Mouse (Mus musculus) liver, postnatal 0 days (tissue): ENCODE results near the gene Pard3. TPM values are rescaled to one million over a fixed set of nuclear protein-coding genes. Genes with fewer than 3 reads are reported as not detected.

Experiments used
- ATAC-seq: fragments of 200-750 bp; cut with Nextera tagmentation; 2 replicates; pipeline ENCODE4 v1.8.0; 2017; ENCODE audit warnings: mild to moderate bottlenecking, moderate library complexity
- DNase-seq: peaks from one replicate; pipeline ENCODE4 v3.0.0-alpha.2; 2016
- H3K27ac ChIP-seq: fragments of 300-500 bp; sonication (generic); 2 replicates; pipeline ENCODE4 v1.5.1; 2014; ENCODE audit warnings: antibody characterized with exemption, moderate library complexity, mild to moderate bottlenecking, low read depth
- H3K27me3 ChIP-seq: fragments of 300-500 bp; sonication (generic); 2 replicates; pipeline ENCODE4 v1.6.1; 2014; ENCODE audit warnings: low read length, control low read depth, mixed read lengths; ENCODE audit not compliant: insufficient read depth
- H3K36me3 ChIP-seq: fragments of 300-500 bp; sonication (generic); replicated peaks from 2 replicates; pipeline ENCODE4 v1.6.1; 2014; ENCODE audit warnings: mild to moderate bottlenecking, control low read depth, low read length, moderate library complexity, mixed read lengths; ENCODE audit not compliant: insufficient read depth
- H3K4me1 ChIP-seq: fragments of 300-500 bp; sonication (generic); 2 replicates; pipeline ENCODE4 v1.6.1; 2014; ENCODE audit warnings: antibody characterized with exemption, mild to moderate bottlenecking, control low read depth; ENCODE audit not compliant: insufficient read depth
- H3K4me2 ChIP-seq: fragments of 300-500 bp; sonication (generic); 2 replicates; pipeline ENCODE4 v1.6.1; 2014; ENCODE audit warnings: low read depth, mild to moderate bottlenecking, low read length, moderate library complexity, mixed read lengths
- H3K4me3 ChIP-seq: fragments of 300-500 bp; sonication (generic); 2 replicates; pipeline ENCODE4 v1.5.1; 2014; ENCODE audit warnings: low read depth, low read length
- H3K9ac ChIP-seq: fragments of 300-500 bp; sonication (generic); replicated peaks from 2 replicates; pipeline ENCODE4 v1.6.1; 2014; ENCODE audit warnings: mild to moderate bottlenecking, moderate library complexity
- H3K9me3 ChIP-seq: fragments of 300-500 bp; sonication (generic); 2 replicates; pipeline ENCODE4 v1.6.1; 2016; ENCODE audit warnings: mild to moderate bottlenecking, control low read depth, low read length, mixed read lengths
- CTCF ChIP-seq: sonication (generic); IDR thresholded peaks from 2 replicates; pipeline ENCODE4 v1.5.1; 2016; ENCODE audit warnings: antibody characterized with exemption, low read depth
- EP300 ChIP-seq: IDR thresholded peaks from 2 replicates; pipeline ENCODE4 v1.6.1; 2016; ENCODE audit warnings: antibody characterized with exemption, low read depth, mild to moderate bottlenecking
- WGBS: fragments of 180-500 bp; shearing (Covaris S2); extraction: QIAGEN DNeasy Blood & Tissue Kit; methylation state at CpG from one replicate; pipeline ENCODE4 v1.1.7; 2014; ENCODE audit not compliant: insufficient replicate concordance; 5-methylcytosine and 5-hydroxymethylcytosine counted together
- polyA plus RNA-seq: library from polyadenylated mRNA; unstranded; fragments of >200 nt; fragmentation: Nextera tagmentation; extraction: Ambion mirVana; gene quantifications from 2 replicates; pipeline ENCODE4 v1.2.1, GENCODE M21; 2015

The Pard3 gene
- polyA plus RNA-seq, 1 experiment from 2014 or later = 10.2 TPM

DNA sequence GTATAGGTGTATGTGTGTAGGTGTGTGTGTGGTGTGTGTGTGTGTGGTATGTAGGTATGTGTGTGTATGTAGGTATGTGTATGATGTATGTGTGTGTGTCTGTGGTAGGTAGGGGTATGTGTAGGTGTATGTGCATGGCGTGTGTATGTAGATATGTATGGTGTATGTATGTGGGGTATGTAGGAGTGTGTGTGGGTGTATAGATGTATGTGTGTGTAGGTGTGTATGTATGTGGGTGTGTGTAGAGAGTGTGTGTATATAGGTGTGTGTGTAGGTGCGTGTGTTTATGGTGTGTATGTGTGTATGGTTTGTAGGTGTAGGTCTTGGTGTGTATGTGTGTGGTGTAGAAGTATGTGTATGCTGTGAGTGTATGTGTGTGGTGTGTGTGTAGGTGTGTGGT is 464.6 kb downstream of the Pard3 start:
- H3K4me2 ChIP-seq = no peak overlapping the region
- ATAC-seq (no peak), DNase-seq (no peak)
- no peaks in the 10 kb centered on the region for H3K36me3 ChIP-seq
- no peak overlapping the region for H3K9ac ChIP-seq
- WGBS = 89% methylated on average over 2 of the region's 2 CpGs
- no peaks in the 10 kb centered on the region for H3K4me1 ChIP-seq
- H3K9me3 ChIP-seq = no peaks in the 10 kb centered on the region
- H3K27ac ChIP-seq = no peak overlapping the region
- H3K4me3 ChIP-seq = no peak overlapping the region
- H3K27me3 ChIP-seq = no peaks in the 10 kb centered on the region
- TF ChIP-seq EP300 (no peak), CTCF (no peak)

DNA sequence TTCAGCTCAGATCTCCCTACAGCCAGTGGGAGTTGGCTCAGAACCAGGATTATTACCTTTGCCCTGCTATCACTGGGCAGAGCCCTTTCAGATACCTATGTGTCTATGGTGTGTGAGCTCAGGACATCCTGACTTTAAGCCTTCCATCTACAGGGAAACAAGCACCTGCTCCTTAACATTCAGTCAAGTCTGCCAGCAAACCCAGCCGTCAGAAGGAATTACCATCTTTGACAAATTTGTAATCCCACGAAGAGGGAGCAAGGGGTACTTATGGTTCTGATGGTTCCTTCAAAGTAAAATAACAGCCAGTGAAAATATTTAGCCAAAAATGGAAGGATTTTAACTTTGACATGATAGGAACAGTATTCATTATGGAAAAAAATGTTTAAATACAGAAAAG is 466.1 kb downstream of the Pard3 start:
- Histone ChIP-seq H3K4me1 (no peaks in the 10 kb centered on the region), H3K36me3 (no peaks in the 10 kb centered on the region), H3K27me3 (no peaks in the 10 kb centered on the region), H3K27ac (no peak overlapping the region), H3K9me3 (no peaks in the 10 kb centered on the region), H3K4me3 (no peak overlapping the region), H3K4me2 (no peak overlapping the region), H3K9ac (no peak overlapping the region)
- ATAC-seq (no peak), DNase-seq (no peak)
- TF ChIP-seq EP300 (no peak), CTCF (no peak)
- 82% methylated on average over 2 of the region's 2 CpGs for WGBS

DNA sequence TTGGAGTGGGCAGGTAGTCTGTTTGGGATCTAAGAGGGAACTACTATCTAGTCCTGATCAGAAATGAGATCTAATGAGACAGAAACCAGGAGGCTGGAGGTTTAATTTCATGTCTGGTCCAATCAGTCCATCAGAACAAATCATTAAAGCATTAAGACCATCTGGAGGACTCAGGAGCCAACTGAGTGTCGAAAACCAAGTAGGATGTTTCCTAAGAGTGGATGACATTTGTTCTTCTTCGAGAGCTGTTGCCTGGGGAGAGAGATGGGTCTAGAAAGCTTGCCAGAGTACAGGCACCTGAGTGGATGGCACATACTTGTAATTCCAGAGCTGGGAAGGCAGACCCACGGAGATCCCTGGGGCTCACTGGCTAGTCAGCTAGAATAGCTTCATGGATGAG is 468.2 kb downstream of the Pard3 start:
- no peak overlapping the region for H3K9ac ChIP-seq
- no peak overlapping the region for H3K4me3 ChIP-seq
- TF ChIP-seq CTCF = no peak
- no peak for TF ChIP-seq EP300
- H3K9me3 ChIP-seq = no peaks in the 10 kb centered on the region
- DNase-seq = no peak
- no peaks in the 10 kb centered on the region for H3K36me3 ChIP-seq
- no peak for ATAC-seq
- no peak overlapping the region for H3K4me2 ChIP-seq
- no peak overlapping the region for H3K27ac ChIP-seq
- no peaks in the 10 kb centered on the region for H3K4me1 ChIP-seq
- 77% methylated on average over 3 of the region's 3 CpGs for WGBS
- H3K27me3 ChIP-seq = no peaks in the 10 kb centered on the region

DNA sequence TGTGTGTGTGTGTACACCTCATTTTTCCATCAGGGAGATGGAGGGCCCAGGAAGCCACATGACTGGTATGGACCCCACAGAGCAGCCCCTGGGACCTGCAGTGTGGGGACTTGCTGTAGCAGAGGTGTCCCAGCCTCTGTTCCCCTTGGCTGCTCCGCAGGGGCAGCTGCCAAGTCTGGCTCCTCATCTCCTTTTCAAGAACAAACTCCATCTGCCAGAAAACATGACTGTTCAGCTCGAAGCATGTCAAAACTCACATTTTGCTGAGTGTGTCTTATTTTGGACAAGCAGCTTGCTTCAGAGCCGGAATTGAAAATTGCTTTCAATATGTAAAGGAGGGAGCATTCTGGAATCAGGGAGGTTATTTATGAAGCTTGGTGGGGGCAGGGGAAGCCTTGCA is 471.1 kb downstream of the Pard3 start:
- H3K27me3 ChIP-seq = no peaks in the 10 kb centered on the region
- no peaks in the 10 kb centered on the region for H3K9me3 ChIP-seq
- DNase-seq = no peak
- no peak for TF ChIP-seq EP300
- TF ChIP-seq CTCF = no peak
- 77% methylated on average over 3 of the region's 3 CpGs for WGBS
- H3K4me1 ChIP-seq = no peaks in the 10 kb centered on the region
- no peak for ATAC-seq
- H3K4me2 ChIP-seq = no peak overlapping the region
- no peaks in the 10 kb centered on the region for H3K36me3 ChIP-seq
- no peak overlapping the region for H3K9ac ChIP-seq
- no peak overlapping the region for H3K4me3 ChIP-seq
- H3K27ac ChIP-seq = no peak overlapping the region

DNA sequence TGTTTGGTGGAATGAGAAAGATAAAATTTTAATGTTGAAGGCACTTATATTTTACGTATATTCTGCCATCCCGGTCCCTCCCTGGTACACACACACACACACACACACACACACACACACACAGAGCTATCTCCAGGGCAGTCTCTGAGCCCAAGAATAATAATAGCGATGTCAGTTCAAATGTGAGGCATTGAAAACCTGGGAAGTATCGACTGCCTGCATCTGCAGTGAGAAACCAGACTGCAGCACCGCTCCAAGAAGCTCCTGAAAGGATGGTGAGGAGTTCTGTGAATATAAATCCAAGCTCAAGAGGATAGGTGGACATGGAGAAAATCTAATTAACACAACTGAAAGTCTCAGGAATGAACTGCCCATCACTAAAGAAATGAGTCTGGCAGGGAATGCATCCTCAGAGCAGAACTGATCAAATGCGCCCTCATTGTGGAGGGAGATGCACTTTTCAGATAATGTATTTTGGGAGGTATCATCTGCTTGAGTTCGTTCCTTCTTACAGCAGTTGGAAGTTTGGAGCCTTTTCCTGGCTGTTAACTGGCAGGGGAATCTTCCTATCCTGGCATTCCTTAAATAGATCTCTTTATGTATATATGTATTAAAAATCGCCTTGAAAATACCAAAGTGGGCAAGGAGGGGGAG is 471.6 kb downstream of the Pard3 start:
- TF ChIP-seq EP300 (no peak), CTCF (no peak)
- Histone ChIP-seq H3K4me2 (no peak overlapping the region), H3K36me3 (no peaks in the 10 kb centered on the region), H3K27ac (no peak overlapping the region), H3K4me1 (no peaks in the 10 kb centered on the region), H3K9me3 (no peaks in the 10 kb centered on the region), H3K9ac (no peak overlapping the region), H3K27me3 (no peaks in the 10 kb centered on the region), H3K4me3 (no peak overlapping the region)
- ATAC-seq = no peak
- WGBS = 74% methylated on average over 8 of the region's 8 CpGs
- no peak for DNase-seq

DNA sequence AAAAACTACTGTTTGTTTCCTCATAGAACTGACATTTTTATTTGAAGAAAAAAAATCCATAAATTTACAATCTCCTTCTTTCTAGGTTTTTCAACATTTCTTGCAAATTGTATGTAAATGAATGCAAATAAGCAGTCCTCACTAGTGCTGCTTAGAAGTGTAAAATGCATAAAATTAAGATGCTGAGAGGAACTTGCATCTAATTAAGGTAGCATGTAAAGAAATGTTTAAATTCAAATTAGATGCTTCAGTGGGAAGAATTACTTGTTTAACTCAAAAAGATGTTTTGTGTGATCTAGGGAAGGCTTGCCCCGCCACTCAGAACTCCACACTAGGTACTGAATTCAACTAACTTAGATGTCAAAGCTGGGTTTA is 472.1 kb downstream of the Pard3 start:
- no peaks in the 10 kb centered on the region for H3K27me3 ChIP-seq
- H3K4me2 ChIP-seq = no peak overlapping the region

DNA sequence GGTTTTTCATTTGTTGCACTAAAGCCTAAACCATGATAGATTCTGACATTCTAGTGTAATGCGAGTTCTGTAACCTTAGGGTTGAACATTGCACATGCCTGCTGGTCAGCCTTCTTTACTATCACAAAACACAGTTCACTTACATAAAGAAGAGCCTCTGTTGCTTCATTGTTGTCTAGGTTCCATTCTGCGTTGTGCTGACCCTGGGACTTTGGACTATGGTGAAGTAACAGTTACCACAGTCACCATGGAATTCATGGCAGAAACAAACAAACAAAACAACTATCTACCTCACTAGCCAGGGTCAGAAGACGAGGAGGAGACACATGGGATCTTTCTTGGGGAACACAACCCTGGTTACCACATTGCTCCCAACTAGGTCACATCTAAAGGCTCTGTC is 476.1 kb downstream of the Pard3 start:
- no peak overlapping the region for H3K4me3 ChIP-seq
- 58% methylated on average over 3 of the region's 3 CpGs for WGBS
- H3K9me3 ChIP-seq = no peaks in the 10 kb centered on the region
- ATAC-seq (peak; percentile 89), DNase-seq (peak; percentile 19)
- H3K36me3 ChIP-seq = no peaks in the 10 kb centered on the region
- H3K27me3 ChIP-seq = no peaks in the 10 kb centered on the region
- H3K4me1 ChIP-seq = no peaks in the 10 kb centered on the region; the same call in 1 of the 2 replicates
- H3K27ac ChIP-seq = 0 out of 2 replicates have a peak overlapping the region, but pooled peaks have one; percentile 32
- H3K4me2 ChIP-seq = no peak overlapping the region
- TF ChIP-seq EP300 (no peak), CTCF (no peak)
- no peak overlapping the region for H3K9ac ChIP-seq

More for the DNA sequence above, 472.1 kb downstream of the Pard3 start:
- DNase-seq (no peak), ATAC-seq (no peak)
- H3K27ac ChIP-seq = no peak overlapping the region
- no peaks in the 10 kb centered on the region for H3K9me3 ChIP-seq
- no peaks in the 10 kb centered on the region for H3K4me1 ChIP-seq
- 77% methylated on average over 1 of the region's 1 CpGs for WGBS
- no peak overlapping the region for H3K4me3 ChIP-seq
- H3K36me3 ChIP-seq = no peaks in the 10 kb centered on the region
- TF ChIP-seq EP300 = no peak
- TF ChIP-seq CTCF = no peak
- H3K9ac ChIP-seq = no peak overlapping the region
